Mouse (Mus musculus): ENCODE measurements at regions not wholly inside any gene's neighbourhood (a gene's known extent, or its start where the extent isn't known, plus 50 kb on each side); places are given as distances from the start of the nearest gene placed in this dataset.

GRCm38 (mm10) chr7:51268743-51269142, 242.1 kb upstream of the Ano5 start:
- Histone ChIP-seq H3K4me3 (replicated peaks; ENCODE audit: extremely low read depth, low read depth, low read length) (no peak overlapping the region), H3K4me1 (ENCODE audit: control insufficient read depth, insufficient read depth, low read length) (no peaks in the 10 kb centered on the region)
- WGBS, result 42% methylated on average over 4 of the region's 4 CpGs
- DNase-seq, result no peak
- TF ChIP-seq CTCF (IDR thresholded peaks at IDR 0.05; ENCODE audit: insufficient read depth, low read length) (no peak), POLR2A (IDR thresholded peaks at IDR 0.05; ENCODE audit: borderline replicate concordance, extremely low read depth, low read depth, low read length) (no peak)

GRCm38 (mm10) chr7:51270531-51271090, 240.2 kb upstream of the Ano5 start:
- 0 out of 2 replicates have a peak, but pooled peaks have one; percentile 15 for TF ChIP-seq CTCF (IDR thresholded peaks at IDR 0.05; ENCODE audit: insufficient read depth, low read length)
- TF ChIP-seq POLR2A (IDR thresholded peaks at IDR 0.05; ENCODE audit: borderline replicate concordance, extremely low read depth, low read depth, low read length), result no peak
- no peaks in the 10 kb centered on the region for H3K4me1 ChIP-seq (ENCODE audit: control insufficient read depth, insufficient read depth, low read length)
- 60% methylated on average over 12 of the region's 12 CpGs for WGBS
- no peak overlapping the region for H3K4me3 ChIP-seq (replicated peaks; ENCODE audit: extremely low read depth, low read depth, low read length)
- peak; percentile 3 for DNase-seq

GRCm38 (mm10) chr7:51281470-51281869, 229.4 kb upstream of the Ano5 start:
- Histone ChIP-seq H3K4me3 (replicated peaks; ENCODE audit: extremely low read depth, low read depth, low read length) (no peak overlapping the region), H3K4me1 (ENCODE audit: control insufficient read depth, insufficient read depth, low read length) (no peaks in the 10 kb centered on the region)
- no peak for DNase-seq
- TF ChIP-seq CTCF (IDR thresholded peaks at IDR 0.05; ENCODE audit: insufficient read depth, low read length), result no peak
- no peak for TF ChIP-seq POLR2A (IDR thresholded peaks at IDR 0.05; ENCODE audit: borderline replicate concordance, extremely low read depth, low read depth, low read length)

- DNase-seq, result peak; percentile 16
- no peak overlapping the region for H3K4me3 ChIP-seq (replicated peaks; ENCODE audit: extremely low read depth, low read depth, low read length)
- H3K4me1 ChIP-seq (ENCODE audit: control insufficient read depth, insufficient read depth, low read length), result no peaks in the 10 kb centered on the region
- WGBS, result 22% methylated on average over 3 of the region's 3 CpGs
- TF ChIP-seq POLR2A (IDR thresholded peaks at IDR 0.05; ENCODE audit: borderline replicate concordance, extremely low read depth, low read depth, low read length) (no peak), CTCF (IDR thresholded peaks at IDR 0.05; ENCODE audit: insufficient read depth, low read length) (no peak)
These were observed 210.6 kb upstream of the Ano5 start for GRCm38 (mm10) chr7:51300238-51300637.

- 65% methylated on average over 2 of the region's 2 CpGs for whole genome bisulfite sequencing
- Histone ChIP-seq H3K4me1 (ENCODE audit: control insufficient read depth, insufficient read depth, low read length) (no peaks in the 10 kb centered on the region), H3K4me3 (replicated peaks; ENCODE audit: extremely low read depth, low read depth, low read length) (no peak overlapping the region)
- no peak for DNase-seq
- TF ChIP-seq POLR2A (IDR thresholded peaks at IDR 0.05; ENCODE audit: borderline replicate concordance, extremely low read depth, low read depth, low read length), result no peak
These were observed 203.1 kb upstream of the Ano5 start for GRCm38 (mm10) chr7:51307757-51308156.

GRCm38 (mm10) chr7:51310191-51310590, 200.6 kb upstream of the Ano5 start:
- no peak for TF ChIP-seq CTCF (IDR thresholded peaks at IDR 0.05; ENCODE audit: insufficient read depth, low read length)
- TF ChIP-seq POLR2A (IDR thresholded peaks at IDR 0.05; ENCODE audit: borderline replicate concordance, extremely low read depth, low read depth, low read length), result no peak
- 60% methylated on average over 3 of the region's 3 CpGs for WGBS
- H3K4me3 ChIP-seq (replicated peaks; ENCODE audit: extremely low read depth, low read depth, low read length), result no peak overlapping the region
- DNase-seq, result no peak
- H3K4me1 ChIP-seq (ENCODE audit: control insufficient read depth, insufficient read depth, low read length), result no peaks in the 10 kb centered on the region

GRCm38 (mm10) chr7:51339841-51340540, 170.8 kb upstream of the Ano5 start:
- DNase-seq, result no peak
- Histone ChIP-seq H3K4me1 (ENCODE audit: control insufficient read depth, insufficient read depth, low read length) (no peaks in the 10 kb centered on the region), H3K4me3 (replicated peaks; ENCODE audit: extremely low read depth, low read depth, low read length) (no peak overlapping the region)
- WGBS, result 72% methylated on average over 7 of the region's 7 CpGs
- TF ChIP-seq CTCF (IDR thresholded peaks at IDR 0.05; ENCODE audit: insufficient read depth, low read length), result no peak
- no peak for TF ChIP-seq POLR2A (IDR thresholded peaks at IDR 0.05; ENCODE audit: borderline replicate concordance, extremely low read depth, low read depth, low read length)

GRCm38 (mm10) chr7:51347521-51347920, 163.3 kb upstream of the Ano5 start:
- no peak for DNase-seq
- TF ChIP-seq POLR2A (IDR thresholded peaks at IDR 0.05; ENCODE audit: borderline replicate concordance, extremely low read depth, low read depth, low read length), result no peak
- no peak for TF ChIP-seq CTCF (IDR thresholded peaks at IDR 0.05; ENCODE audit: insufficient read depth, low read length)
- Histone ChIP-seq H3K4me3 (replicated peaks; ENCODE audit: extremely low read depth, low read depth, low read length) (no peak overlapping the region), H3K4me1 (ENCODE audit: control insufficient read depth, insufficient read depth, low read length) (no peaks in the 10 kb centered on the region)
- WGBS, result 81% methylated on average over 3 of the region's 3 CpGs

- WGBS, result 60% methylated on average over 3 of the region's 3 CpGs
- DNase-seq, result no peak
- no peak for TF ChIP-seq POLR2A (IDR thresholded peaks at IDR 0.05; ENCODE audit: borderline replicate concordance, extremely low read depth, low read depth, low read length)
- Histone ChIP-seq H3K4me3 (replicated peaks; ENCODE audit: extremely low read depth, low read depth, low read length) (no peak overlapping the region), H3K4me1 (ENCODE audit: control insufficient read depth, insufficient read depth, low read length) (no peaks in the 10 kb centered on the region)
These were observed 150.7 kb upstream of the Ano5 start for GRCm38 (mm10) chr7:51360134-51360533.

GRCm38 (mm10) chr7:51377584-51377983, 133.2 kb upstream of the Ano5 start:
- WGBS, result 41% methylated on average over 1 of the region's 1 CpGs
- TF ChIP-seq CTCF (IDR thresholded peaks at IDR 0.05; ENCODE audit: insufficient read depth, low read length) (no peak), POLR2A (IDR thresholded peaks at IDR 0.05; ENCODE audit: borderline replicate concordance, extremely low read depth, low read depth, low read length) (no peak)
- DNase-seq, result no peak
- Histone ChIP-seq H3K4me1 (ENCODE audit: control insufficient read depth, insufficient read depth, low read length) (no peaks in the 10 kb centered on the region), H3K4me3 (replicated peaks; ENCODE audit: extremely low read depth, low read depth, low read length) (no peak overlapping the region)
